Mouse (Mus musculus) urinary bladder, postnatal 14 days (tissue): ENCODE measurements at regions not wholly inside any gene's neighbourhood (a gene's known extent, or its start where the extent isn't known, plus 50 kb on each side); places are given as distances from the start of the nearest gene placed in this dataset.
A peak's percentile ranks its signal among the peaks of the same experiment; 100 is the strongest.

Source experiments
- DNase-seq: peaks from one replicate; pipeline ENCODE4 v3.0.0; 2021; ENCODE audit warnings: low spot score

DNA sequence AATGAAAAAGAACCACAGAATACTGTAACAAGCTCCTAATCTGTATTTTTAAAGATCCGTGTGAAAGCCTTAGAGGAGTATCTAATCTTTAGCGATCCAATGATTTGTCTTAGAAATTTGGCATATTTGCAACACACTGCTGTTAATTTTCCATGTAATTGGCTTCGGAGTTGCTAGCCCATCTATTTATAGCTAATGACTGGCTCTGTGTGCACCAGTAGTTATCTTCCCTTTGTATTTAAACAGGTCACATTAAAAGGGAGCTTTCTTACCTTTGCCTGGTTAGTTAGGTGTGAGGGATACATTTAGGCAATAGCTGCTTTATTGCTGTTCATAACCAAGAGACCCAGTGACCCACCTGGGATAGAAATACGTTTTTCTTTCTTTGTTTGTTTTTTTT, 256.3 kb upstream of the Mme start:
- DNase-seq: no peak

- no peak for DNase-seq
Observed at GRCm38 (mm10) chr3:62976906-62977305, 264.4 kb upstream of the Mme start.

DNA sequence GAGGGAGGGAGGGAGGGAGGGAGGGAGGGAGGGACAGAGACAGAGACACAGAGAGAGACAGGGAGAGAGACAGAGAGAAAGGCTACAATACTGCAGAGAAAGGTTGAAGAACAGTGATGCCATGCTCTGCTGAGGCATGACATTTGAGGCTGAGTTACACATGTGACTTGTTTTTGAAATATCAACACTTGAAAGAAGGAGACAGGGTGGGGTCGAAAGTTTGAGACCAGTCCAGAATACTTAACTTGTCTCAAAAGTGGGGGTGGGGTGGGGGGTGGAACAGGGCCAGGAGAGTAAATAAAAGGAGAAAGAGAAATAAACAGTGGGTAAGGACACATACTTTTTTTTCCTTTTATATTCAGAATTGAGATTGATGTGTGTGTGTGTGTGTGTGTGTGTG, 278.1 kb upstream of the Mme start:
- no peak for DNase-seq

DNA sequence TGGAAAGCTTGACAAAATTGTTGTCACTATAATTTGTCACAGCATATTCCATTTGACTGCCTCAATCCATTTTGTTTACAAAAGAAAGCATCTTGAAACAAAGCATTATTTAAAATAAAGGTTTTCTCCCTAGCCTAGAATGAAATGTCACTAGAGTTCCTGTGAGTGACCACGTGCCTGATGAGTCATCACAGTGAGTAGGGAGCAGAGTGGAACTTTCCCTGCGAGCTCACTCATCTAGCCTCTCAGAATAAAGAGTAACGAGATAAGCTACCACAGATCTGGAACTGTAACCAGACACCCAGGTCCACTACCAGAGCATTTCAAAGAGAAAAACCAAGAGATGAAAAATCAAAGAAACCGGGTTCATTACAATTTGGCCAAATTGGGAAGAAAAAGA, 278.7 kb upstream of the Mme start:
- DNase-seq: peak; percentile 3

DNA sequence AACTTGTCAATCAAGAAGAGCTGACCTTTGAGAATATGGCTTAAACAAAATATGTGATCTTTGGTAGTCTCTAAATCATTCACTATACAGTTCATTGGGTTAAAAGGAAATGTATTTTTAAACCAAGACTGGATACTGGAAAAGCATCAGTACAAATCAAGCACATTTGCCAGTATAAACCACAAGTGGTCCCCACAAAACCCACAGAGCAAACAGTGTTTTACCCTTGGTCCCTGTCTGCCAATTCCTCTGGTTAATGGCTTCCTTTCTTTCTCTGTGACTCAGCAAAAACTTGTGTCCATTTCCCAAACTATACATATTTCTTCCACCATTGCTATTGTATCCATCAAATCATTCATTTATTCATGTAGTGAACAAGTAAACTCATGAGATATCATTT, 296.0 kb upstream of the Mme start:
- no peak for DNase-seq

- no peak for DNase-seq
Observed at GRCm38 (mm10) chr3:62938601-62939000, 302.7 kb upstream of the Mme start.

DNA sequence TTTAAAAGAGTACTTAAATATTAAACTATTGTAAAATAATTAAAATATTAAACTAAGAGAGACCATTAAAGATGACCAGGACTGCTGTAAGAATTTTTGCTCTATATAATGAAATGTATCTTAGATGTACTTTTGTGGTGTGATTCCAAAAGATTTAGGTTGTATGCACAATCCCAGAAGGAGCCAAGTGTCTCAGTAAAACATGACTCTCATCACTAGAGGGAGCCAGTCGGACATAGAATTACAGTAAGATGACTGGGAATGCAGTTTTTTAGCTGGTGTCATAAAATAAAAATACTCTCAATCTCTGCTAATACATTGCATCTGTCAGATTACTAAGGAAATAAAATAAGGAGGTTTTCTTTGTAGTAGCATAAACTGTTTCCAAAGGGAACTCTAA, 316.9 kb upstream of the Mme start:
- DNase-seq: no peak

DNA sequence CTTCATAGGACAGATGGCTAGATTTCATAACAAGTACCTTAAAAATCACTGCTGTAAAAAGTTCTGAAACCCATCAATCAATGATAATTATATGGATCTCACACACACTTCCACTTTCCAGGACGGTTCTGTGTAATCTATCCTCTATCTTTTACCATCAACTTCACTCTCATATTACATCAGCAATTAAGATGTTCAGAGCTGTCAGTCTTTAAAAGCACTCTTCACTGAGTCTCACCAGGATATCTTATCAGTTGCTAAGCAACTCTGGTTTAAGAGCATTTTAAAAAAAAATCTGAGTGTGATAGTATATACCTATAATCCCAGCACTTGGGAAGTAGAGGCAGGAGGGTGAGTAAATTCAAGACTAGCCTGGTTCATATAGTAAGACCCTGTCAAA, 312.0 kb upstream of the Gpr149 start:
- no peak for DNase-seq

DNA sequence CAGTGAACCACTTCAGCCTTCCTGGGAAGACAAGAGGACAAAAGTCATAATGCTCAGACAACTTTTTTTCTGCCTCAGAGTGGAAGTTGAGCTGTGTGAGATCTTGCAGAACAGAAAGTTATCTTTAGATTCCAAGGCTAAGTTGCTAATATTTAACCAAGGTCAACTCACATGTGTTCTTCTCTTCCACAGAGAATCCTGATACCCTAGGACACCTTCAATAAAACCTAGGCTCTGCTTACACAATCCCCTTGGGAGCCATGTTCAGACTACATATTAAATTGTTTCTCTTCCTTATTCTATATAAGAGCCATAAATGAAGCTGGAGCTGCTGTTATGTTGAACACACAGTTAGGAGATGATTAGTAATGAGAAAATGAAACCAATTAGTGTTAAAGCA, 280.2 kb upstream of the Gpr149 start:
- DNase-seq: no peak

- no peak for DNase-seq
Observed at GRCm38 (mm10) chr3:62882310-62883073, 277.6 kb upstream of the Gpr149 start.

GRCm38 (mm10) chr3:62860731-62861130, 255.8 kb upstream of the Gpr149 start:
- peak; percentile 2 for DNase-seq

GRCm38 (mm10) chr3:62835695-62836476, 230.9 kb upstream of the Gpr149 start:
- no peak for DNase-seq

GRCm38 (mm10) chr3:62823892-62824291, 219.0 kb upstream of the Gpr149 start:
- DNase-seq: no peak

DNA sequence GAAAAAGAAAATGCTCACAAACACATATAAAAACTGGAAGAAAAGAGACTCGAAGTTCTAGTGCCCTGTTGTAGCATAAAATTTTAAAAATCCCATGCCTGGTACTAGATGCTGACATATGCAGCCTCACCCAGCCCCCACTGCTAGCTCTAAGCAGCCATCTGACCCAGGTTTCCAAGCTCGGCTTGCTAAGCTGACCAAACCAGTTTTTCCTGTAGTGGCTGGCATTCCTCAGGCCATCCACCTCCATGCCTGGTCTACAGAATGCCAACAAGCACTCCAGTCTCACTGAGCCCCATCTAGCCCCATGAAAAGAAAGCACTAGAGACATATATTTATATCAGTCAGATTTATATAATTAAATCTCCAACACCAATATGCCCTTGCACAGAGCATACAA, 196.1 kb upstream of the Gpr149 start:
- DNase-seq: peak; percentile 74

- no peak for DNase-seq
Observed at GRCm38 (mm10) chr3:62786233-62786632, 181.3 kb upstream of the Gpr149 start.
